Mouse (Mus musculus) regulatory T cell (primary cell): ENCODE measurements at regions not wholly inside any gene's neighbourhood (a gene's known extent, or its start where the extent isn't known, plus 50 kb on each side); places are given as distances from the start of the nearest gene placed in this dataset.

ENCODE experiments used
- in situ Hi-C: fragments of 300-600 bp; cut with MboI, MseI; formaldehyde crosslinking; loops from one replicate; pipeline ENCODE4 v1.15.1; 2025; ENCODE audit warnings: high pct_unique_total_duplicates

- in situ Hi-C loops, result loop anchor here (10.0 kb wide), 1 partner anchor 680 kb away; no protein-coding TSS in a partner anchor
Observed at GRCm38 (mm10) chr5:9954652-9955051, 229.7 kb upstream of the Grm3 start.

GRCm38 (mm10) chr5:9938746-9939145, 213.8 kb upstream of the Grm3 start:
- in situ Hi-C loops, result no loop called here

GRCm38 (mm10) chr5:9912936-9913335, 188.0 kb upstream of the Grm3 start:
- in situ Hi-C loops, result no loop called here

- in situ Hi-C loops, result no loop called here
Observed at GRCm38 (mm10) chr5:9911783-9912182, 186.8 kb upstream of the Grm3 start.

- in situ Hi-C loops, result no loop called here
Observed at GRCm38 (mm10) chr5:9911089-9911473, 186.1 kb upstream of the Grm3 start.

- in situ Hi-C loops, result no loop called here
Observed at GRCm38 (mm10) chr5:9910452-9911088, 185.6 kb upstream of the Grm3 start.

- in situ Hi-C loops, result no loop called here
Observed at GRCm38 (mm10) chr5:9895297-9895696, 170.3 kb upstream of the Grm3 start.

- in situ Hi-C loops, result no loop called here
Observed at GRCm38 (mm10) chr5:9878063-9878462, 153.1 kb upstream of the Grm3 start.

- in situ Hi-C loops, result no loop called here
Observed at GRCm38 (mm10) chr5:9869091-9869490, 144.1 kb upstream of the Grm3 start.

- in situ Hi-C loops, result no loop called here
Observed at GRCm38 (mm10) chr5:9829750-9830149, 104.8 kb upstream of the Grm3 start.

GRCm38 (mm10) chr5:9801707-9802106, 76.7 kb upstream of the Grm3 start:
- in situ Hi-C loops, result no loop called here

GRCm38 (mm10) chr5:9781107-9781506, 56.1 kb upstream of the Grm3 start:
- in situ Hi-C loops, result no loop called here
